Mouse (Mus musculus) cerebellum, adult 11-12 months (tissue): ENCODE measurements around the gene Trim71.
A peak's percentile ranks its signal among the peaks of the same experiment; 100 is the strongest.

Experiments
- DNase-seq: peaks from one replicate; pipeline ENCODE4 v3.0.0; 2022

Trim71 gene

GRCm38 (mm10) chr9:114556276-114556855 is 7.8 kb downstream of the Trim71 start:
- no peak for DNase-seq

DNA sequence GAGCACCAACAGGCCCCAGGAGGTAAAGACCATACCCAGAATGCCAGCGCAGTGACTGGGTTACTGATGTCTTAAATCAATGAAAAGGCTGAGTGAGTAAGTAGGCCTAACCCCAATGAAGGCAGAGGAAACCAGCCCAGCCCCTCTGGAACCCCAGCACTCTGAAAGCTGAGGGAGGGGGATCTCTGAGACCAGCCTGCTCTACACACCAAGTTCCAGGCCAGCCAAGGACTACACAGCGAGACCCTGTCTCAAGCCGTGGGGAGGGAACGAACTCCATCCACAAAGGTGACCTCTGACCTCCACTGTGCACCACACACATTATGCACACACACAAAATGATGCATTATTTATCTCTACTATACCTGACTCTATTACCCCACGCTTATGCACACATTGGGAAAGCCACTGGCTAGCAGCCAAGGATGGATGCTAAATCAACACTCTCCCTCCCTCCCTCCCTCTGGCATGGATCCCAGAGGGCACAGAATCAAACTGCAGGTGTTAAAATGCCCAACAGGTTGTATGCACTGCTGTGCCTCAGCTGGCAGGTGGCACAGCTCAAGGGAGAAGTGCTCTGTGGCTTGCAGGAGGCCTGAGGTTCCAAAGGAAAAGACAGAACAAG is 9.7 kb downstream of the Trim71 start:
- DNase-seq, result no peak

- DNase-seq, result no peak
These were observed 10.3 kb downstream of the Trim71 start for GRCm38 (mm10) chr9:114553828-114554227.

DNA sequence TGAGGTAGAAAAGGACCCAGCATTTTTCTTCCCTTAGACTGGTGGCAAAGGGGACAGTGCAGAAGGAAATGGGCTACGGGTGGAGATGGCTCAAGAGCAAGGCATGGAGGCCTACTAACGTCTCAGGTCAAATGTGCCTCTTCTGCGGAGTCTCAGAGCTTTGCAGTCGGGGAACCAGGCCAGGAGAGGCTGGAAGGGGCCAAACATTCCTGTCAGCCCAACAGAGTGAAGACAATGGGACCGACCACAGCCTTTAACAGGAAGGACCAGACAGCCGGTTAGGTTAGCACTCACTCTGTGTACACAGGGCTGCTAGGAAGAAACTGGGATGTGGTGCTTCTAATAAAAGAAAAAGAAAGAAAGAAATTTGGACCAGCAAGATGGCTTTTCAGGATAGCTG is 14.1 kb downstream of the Trim71 start:
- no peak for DNase-seq

DNA sequence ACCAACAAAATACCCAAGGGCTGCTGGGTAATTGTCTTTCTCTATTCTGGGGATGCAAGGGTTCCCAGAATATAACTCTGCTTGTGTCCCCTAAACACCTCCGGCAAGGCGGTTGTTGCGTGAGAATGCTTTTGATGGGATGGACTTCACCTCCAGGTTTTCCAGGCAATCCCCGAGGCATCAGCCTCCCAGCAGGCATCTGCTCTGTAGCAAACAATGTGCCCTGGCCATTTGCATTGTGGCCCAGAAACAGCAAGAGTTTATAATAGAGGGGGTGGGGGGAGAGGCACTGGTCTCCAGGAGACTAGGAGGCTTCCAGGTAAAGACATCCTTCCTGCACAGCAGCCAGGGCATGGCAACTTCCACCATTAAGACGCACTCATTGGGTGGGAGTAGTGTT is 15.1 kb downstream of the Trim71 start:
- DNase-seq, result no peak

GRCm38 (mm10) chr9:114548496-114548895 is 15.7 kb downstream of the Trim71 start:
- no peak for DNase-seq

GRCm38 (mm10) chr9:114547643-114548077 is 16.5 kb downstream of the Trim71 start:
- DNase-seq, result no peak

GRCm38 (mm10) chr9:114546765-114547164 is 17.4 kb downstream of the Trim71 start:
- DNase-seq, result no peak

DNA sequence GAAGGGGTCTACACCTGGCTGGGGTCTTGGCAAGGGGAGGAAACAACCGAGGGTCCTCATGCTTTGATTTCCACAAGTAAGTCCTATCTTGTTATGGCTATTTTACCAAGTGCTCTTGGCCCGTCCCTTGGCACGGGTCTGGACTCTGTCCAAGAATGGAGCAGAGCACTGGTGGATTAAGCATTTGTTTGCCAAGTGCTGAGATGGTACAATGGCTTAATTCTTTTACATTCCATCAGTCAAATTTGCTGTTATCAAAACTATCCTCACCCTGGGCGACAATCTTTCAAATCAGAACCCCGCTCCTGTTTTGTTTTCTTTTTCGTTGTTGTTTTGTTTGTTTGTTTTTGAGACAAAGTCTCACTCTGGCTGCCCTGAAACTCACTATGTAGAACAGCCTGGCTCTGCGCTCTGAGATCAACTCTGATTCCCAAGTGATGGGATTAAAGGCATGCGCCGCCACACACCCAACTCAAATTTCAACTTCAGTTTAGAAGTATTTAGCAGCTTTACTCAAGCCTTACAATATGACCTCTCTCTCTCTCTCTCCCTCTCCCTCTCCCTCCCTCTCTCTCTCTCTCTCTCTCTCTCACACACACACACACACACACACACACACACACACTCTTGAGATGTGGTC is 19.3 kb downstream of the Trim71 start:
- no peak for DNase-seq

- peak; percentile 10 for DNase-seq
These were observed 20.1 kb downstream of the Trim71 start for GRCm38 (mm10) chr9:114543882-114544753.

GRCm38 (mm10) chr9:114541279-114541741 is 22.9 kb downstream of the Trim71 start:
- DNase-seq, result no peak

- no peak for DNase-seq
These were observed 25.1 kb downstream of the Trim71 start for GRCm38 (mm10) chr9:114538996-114539563.

DNA sequence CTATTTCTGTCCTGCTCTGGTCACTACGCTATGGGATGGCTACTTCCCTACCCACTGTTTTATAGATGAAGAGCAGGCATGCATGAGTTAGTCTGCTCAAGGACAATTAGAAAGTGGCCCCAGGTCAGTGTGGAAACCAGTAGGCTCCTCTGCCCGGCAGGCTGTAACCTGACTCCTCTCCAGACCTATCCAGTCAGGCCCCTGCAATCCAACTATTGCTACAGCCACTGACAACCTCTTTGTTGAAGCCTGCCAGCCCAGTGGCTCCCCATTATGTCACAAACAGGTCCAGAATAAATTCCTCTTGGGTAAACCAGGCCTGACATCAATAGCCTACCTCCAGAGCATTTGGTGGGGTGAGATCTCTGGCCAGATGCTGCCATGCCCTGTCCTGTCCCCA is 27.5 kb downstream of the Trim71 start:
- no peak for DNase-seq

DNA sequence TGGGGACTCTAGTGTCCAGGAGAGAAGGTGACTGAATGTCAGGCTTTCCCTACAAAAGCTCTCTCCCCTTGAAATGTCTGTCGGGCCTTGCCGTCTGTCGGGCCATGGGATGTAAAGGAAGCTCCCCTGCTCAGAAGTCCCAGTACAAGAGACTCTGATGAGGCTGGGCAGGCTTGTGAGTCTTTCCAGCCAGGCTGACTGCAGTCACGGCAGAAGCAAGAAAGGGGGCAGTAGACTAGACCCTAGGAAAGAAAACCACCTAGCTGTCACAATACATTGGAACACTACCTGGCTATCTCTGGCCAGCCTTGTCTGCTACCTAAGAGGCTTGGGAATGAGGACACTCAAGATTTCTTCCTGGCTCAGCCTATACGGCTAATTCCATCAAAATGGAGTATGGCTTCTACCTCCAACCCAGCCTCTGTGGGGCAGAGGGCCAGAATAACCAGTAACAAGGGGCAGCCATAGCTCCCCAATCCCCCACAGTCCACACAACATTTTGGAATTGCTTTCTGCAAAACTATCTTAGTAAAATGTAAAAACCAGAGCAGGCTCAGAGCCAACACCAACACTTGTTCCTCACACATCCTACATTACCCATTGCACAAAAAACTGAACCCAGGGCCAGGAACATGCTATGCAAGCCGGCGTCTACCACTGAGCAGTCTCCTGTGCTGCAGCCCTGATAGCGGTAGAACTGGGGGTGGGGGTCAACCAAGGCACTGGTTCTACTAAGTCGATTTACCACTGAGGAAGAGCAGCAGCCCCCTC is 29.2 kb downstream of the Trim71 start:
- no peak for DNase-seq

- no peak for DNase-seq
These were observed 30.3 kb downstream of the Trim71 start for GRCm38 (mm10) chr9:114533848-114534247.

DNA sequence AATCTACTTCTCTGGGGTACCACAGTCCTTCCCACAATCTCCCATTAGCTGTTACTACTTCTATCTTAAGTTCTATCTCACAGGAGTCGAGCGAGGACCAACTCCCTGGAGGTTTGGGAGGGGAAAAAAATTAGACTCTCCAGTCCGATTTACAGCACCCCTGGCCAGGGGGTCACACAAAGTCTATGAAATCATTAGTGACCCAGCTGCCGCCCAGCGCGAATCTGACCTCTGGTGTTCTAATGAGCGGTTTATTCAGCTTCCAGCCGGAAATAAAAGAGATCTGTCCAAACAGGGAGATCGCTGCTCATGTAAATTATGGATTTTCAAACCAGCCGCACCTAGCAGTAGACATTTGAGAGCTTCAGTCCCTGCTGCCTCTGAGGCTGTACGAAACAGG is 32.9 kb downstream of the Trim71 start:
- DNase-seq, result no peak

- DNase-seq, result no peak
These were observed 35.5 kb downstream of the Trim71 start for GRCm38 (mm10) chr9:114528680-114529048.

DNA sequence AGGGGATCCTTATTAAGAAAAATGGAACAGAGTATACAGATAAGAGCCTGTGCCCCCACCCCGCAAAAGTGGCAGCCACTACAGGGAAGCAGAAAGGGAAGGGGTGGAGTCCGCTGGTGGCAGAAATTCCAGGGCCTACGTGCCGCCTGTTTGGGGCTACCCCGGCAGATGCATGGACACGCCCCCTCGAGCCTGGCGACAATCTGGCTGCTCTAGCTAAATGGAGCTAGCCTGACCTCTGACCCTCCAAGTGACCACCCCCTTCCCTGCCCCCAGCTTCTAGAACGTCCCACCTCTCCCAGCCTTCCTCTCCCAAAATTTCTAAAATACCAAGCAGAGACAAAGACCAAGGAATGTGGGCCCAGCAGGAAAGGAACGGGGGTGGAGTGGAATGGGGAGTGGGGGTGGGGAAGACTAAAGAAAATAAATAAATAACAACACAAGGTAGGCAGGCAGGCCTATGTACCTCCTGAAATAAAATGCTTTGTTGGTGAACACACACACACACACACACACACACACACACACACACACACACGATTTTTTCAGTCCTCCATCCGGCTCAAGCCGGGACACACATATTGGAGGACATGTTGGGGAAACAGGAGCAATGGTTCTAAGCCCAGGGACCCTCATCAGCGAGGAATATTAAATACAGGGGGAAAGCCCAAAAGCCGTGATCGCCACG is 36.0 kb downstream of the Trim71 start:
- no peak for DNase-seq

- no peak for DNase-seq
These were observed 37.1 kb downstream of the Trim71 start for GRCm38 (mm10) chr9:114527085-114527484.

DNA sequence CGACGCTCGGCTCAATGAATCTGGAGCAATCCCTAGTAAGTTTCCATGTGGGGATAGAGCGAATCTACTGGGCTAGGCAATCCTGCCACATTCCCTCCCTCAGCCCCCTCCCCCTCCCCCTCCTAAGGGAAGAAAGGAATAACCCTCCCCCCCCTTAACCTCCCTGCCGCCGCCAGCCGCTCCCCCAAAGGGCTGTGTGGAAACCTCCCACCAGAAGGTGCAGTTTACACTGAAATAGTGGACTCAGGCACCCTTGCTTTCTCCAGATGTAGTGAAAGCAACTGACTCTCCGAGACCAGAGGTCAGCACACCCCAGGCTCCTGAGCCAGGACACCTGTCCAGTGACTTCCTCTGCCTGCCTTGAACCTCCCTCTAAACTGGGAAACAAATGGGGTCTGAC is 37.6 kb downstream of the Trim71 start:
- no peak for DNase-seq

DNA sequence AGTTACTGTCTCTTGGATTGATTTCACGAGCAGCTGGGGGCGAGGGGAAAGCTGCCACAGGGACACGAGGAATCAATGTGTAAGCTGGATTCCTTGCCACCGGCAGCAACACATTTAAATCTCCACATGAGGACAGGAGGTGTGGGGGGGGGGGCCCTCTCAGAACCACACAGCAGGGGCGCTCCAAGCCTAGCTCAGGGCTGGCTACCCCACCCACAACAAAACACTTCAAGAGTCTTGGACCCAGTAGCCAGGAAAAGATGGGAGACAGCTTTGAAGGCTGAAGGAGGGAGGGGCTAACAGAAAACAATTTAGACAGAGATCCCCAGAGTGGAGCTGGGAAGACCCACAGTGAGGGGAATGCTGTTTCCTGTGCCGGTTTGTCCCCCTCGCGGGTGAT is 38.3 kb downstream of the Trim71 start:
- no peak for DNase-seq
